Mouse (Mus musculus) hindbrain, embryonic 14.5 days (tissue): Measurements from ENCODE around the gene Krtap2-4. TPM values are rescaled to one million over a fixed set of nuclear protein-coding genes. Genes with fewer than 3 reads are reported as not detected.
A peak's percentile ranks its signal among the peaks of the same experiment; 100 is the strongest.
"Not testable (repeated sequence)": the region's sequence is repeated elsewhere in the genome, so short reads cannot be mapped to it uniquely, and the experiment has no call there.

Experiments
- ATAC-seq: fragments of 200-750 bp; cut with Nextera tagmentation; 2 replicates; pipeline ENCODE4 v1.8.0; 2017; ENCODE audit warnings: moderate number of reproducible peaks, mild to moderate bottlenecking, moderate TSS enrichment, moderate library complexity; ENCODE audit not compliant: low FRiP score
- DNase-seq: peaks from one replicate; pipeline ENCODE4 v3.0.0-alpha.2; 2015; ENCODE audit warnings: low spot score
- H3K27ac ChIP-seq: fragments of 300-500 bp; sonication (generic); 2 replicates; pipeline ENCODE4 v1.5.1; 2014; ENCODE audit warnings: mild to moderate bottlenecking, moderate library complexity
- H3K27me3 ChIP-seq: fragments of 300-500 bp; sonication (generic); 2 replicates; pipeline ENCODE4 v1.6.1; 2014; ENCODE audit warnings: mild to moderate bottlenecking, low read length, mixed read lengths; ENCODE audit not compliant: control insufficient read depth, insufficient read depth
- H3K36me3 ChIP-seq: fragments of 300-500 bp; sonication (generic); replicated peaks from 2 replicates; pipeline ENCODE4 v1.6.1; 2014; ENCODE audit not compliant: control insufficient read depth, insufficient read depth
- H3K4me1 ChIP-seq: fragments of 300-500 bp; sonication (generic); replicated peaks from 2 replicates; pipeline ENCODE4 v1.6.1; 2014; ENCODE audit warnings: antibody characterized with exemption, low read length, mixed read lengths; ENCODE audit not compliant: control insufficient read depth, insufficient read depth
- H3K4me2 ChIP-seq: fragments of 300-500 bp; sonication (generic); replicated peaks from 2 replicates; pipeline ENCODE4 v1.6.1; 2014; ENCODE audit warnings: mild to moderate bottlenecking, moderate library complexity
- H3K4me3 ChIP-seq: fragments of 300-500 bp; sonication (generic); replicated peaks from 2 replicates; pipeline ENCODE4 v1.5.1; 2014; ENCODE audit warnings: mild to moderate bottlenecking, low read length
- H3K9ac ChIP-seq: fragments of 300-500 bp; sonication (generic); 2 replicates; pipeline ENCODE4 v1.6.1; 2014
- H3K9me3 ChIP-seq: fragments of 300-500 bp; sonication (generic); 2 replicates; pipeline ENCODE4 v1.6.1; 2016; ENCODE audit warnings: low read length; ENCODE audit not compliant: control insufficient read depth
- WGBS: fragments of 180-500 bp; shearing (Covaris S2); extraction: QIAGEN DNeasy Blood & Tissue Kit; methylation state at CpG from one replicate; pipeline ENCODE4 v1.1.7; 2014; 5-methylcytosine and 5-hydroxymethylcytosine counted together
- polyA plus RNA-seq: library from polyadenylated mRNA; unstranded; fragments of >200 nt; fragmentation: Nextera tagmentation; extraction: Ambion mirVana; gene quantifications from 2 replicates; pipeline ENCODE4 v1.2.1, GENCODE M21; 2014

Krtap2-4 gene
- not detected in 2 replicates for polyA plus RNA-seq

DNA sequence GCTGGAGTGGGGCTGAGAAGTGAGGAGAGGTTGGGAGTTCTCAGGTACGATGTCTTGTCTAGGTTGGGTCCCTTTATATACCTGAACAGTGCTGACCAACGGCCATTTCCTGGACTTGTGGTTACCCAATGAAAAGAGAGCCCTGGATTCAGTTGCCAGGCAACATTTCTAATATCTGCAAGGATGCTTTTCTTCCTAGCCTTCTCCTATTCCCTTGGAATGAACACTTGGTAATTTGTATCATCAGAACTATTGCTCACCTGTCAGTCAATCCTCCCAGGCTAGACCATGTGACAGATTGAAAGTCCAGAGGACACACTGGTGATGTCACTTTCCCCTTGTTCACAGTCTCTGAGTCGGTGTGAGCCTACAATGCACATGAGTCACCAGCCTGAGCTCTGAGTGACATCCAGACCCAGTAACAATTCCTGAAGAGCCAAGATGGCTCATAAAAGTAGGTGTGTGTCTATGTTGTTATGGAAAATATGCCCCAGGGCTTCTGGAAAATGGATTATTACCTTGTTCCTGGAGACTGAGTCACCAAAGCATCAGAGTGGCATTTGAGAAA, at the start of gene Krtap2-4:
Krtap2-4 (minus strand) TSS at position 51 of the 568 bp plus-strand sequence.
- 66% methylated on average over 3 of the region's 3 CpGs for WGBS
- H3K4me3 ChIP-seq, result no peak within 1 kb of the TSS
- H3K27me3 ChIP-seq, result no peaks in the 10 kb centered on the region
- H3K27ac ChIP-seq, result no peak within 1 kb of the TSS
- H3K4me2 ChIP-seq, result no peak within 1 kb of the TSS
- no peaks in the 10 kb centered on the region for H3K4me1 ChIP-seq
- no peaks in the 10 kb centered on the region for H3K9me3 ChIP-seq
- DNase-seq (no peak), ATAC-seq (no peak)
- H3K9ac ChIP-seq, result no peak within 1 kb of the TSS
- no peaks in the 10 kb centered on the region for H3K36me3 ChIP-seq

- Histone ChIP-seq H3K27ac (no peak overlapping the region), H3K4me3 (no peak overlapping the region), H3K9ac (no peak overlapping the region), H3K9me3 (no peaks in the 10 kb centered on the region), H3K4me2 (no peak overlapping the region), H3K36me3 (no peaks in the 10 kb centered on the region), H3K27me3 (no peaks in the 10 kb centered on the region), H3K4me1 (no peaks in the 10 kb centered on the region)
- DNase-seq (no peak), ATAC-seq (no peak)
- 84% methylated on average over 10 of the region's 10 CpGs for whole genome bisulfite sequencing
These were observed 48.2 kb upstream of the Krtap2-4 start for GRCm38 (mm10) chr11:99662802-99663201.

DNA sequence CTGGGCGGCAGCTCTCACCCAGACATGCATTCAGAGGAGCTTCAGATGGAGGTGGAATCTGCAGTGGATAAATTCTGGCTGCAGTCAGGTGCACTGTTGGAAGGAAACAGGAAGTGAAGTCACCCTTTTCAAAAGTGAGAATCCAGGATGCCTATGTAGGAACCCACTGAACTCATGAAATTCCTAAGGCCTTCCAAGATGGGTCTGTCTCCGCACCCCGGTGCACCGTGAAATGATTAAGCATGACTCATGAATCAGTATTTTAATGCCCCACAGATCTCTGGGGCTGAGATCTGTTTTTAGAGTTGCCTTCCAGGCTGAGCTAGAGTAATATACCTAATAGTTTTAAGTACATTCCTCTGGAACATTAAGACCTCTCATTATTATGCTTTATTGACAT, 44.6 kb upstream of the Krtap2-4 start:
- Histone ChIP-seq H3K36me3 (no peaks in the 10 kb centered on the region), H3K4me3 (no peak overlapping the region), H3K9me3 (no peaks in the 10 kb centered on the region), H3K9ac (no peak overlapping the region), H3K4me1 (no peaks in the 10 kb centered on the region), H3K4me2 (no peak overlapping the region), H3K27me3 (no peaks in the 10 kb centered on the region), H3K27ac (no peak overlapping the region)
- DNase-seq (no peak), ATAC-seq (no peak)
- 91% methylated on average over 4 of the region's 4 CpGs for WGBS

GRCm38 (mm10) chr11:99658467-99659010, 43.9 kb upstream of the Krtap2-4 start, which contains the start of gene Gm11563:
TSS of gene Gm11563 (minus strand) at chr11:99658960.
- 65% methylated on average over 9 of the region's 10 CpGs for WGBS
- not testable (repeated sequence) for H3K36me3 ChIP-seq

GRCm38 (mm10) chr11:99657051-99657450, 42.4 kb upstream of the Krtap2-4 start:
- no peak overlapping the region for H3K4me3 ChIP-seq
- ATAC-seq (no peak), DNase-seq (no peak)
- no peak overlapping the region for H3K27ac ChIP-seq
- H3K4me2 ChIP-seq, result no peak overlapping the region
- no peaks in the 10 kb centered on the region for H3K36me3 ChIP-seq
- no peaks in the 10 kb centered on the region for H3K4me1 ChIP-seq
- no peak overlapping the region for H3K9ac ChIP-seq
- 56% methylated on average over 5 of the region's 5 CpGs for WGBS
- no peaks in the 10 kb centered on the region for H3K9me3 ChIP-seq
- H3K27me3 ChIP-seq, result no peaks in the 10 kb centered on the region

More at GRCm38 (mm10) chr11:99658467-99659010, 43.9 kb upstream of the Krtap2-4 start, which contains the start of gene Gm11563:
- H3K4me2 ChIP-seq, H3K4me1 ChIP-seq, H3K27ac ChIP-seq, H3K4me3 ChIP-seq, H3K27me3 ChIP-seq, H3K9me3 ChIP-seq, H3K9ac ChIP-seq, ATAC-seq, DNase-seq: not testable (repeated sequence)

DNA sequence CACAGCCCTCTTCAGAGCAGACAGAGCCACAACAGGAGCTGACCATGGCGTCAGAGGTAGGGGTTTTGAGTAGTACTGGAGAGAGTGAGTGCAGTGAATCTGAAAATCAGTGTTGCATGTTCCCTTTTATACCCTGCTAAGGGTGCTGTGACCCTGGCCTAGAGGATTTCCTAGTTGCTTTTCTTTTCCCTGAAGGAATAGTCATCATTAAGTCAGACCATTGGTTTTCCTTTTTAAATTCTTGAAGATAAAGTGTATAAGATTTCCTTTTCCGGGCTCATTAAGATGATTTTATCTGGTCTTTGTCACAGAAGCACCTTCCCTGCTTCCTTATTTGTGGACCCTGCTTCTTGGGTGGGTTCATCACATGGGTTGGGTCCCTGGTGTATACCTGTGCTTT, 35.5 kb upstream of the Krtap2-4 start, which contains the start of gene Gm11555:
Gm11555 (minus strand) TSS at position 101 of the 400 bp plus-strand sequence.
- 82% methylated on average over 2 of the region's 2 CpGs for WGBS
- H3K27ac ChIP-seq, result no peak within 1 kb of the TSS
- H3K36me3 ChIP-seq, result no peaks in the 10 kb centered on the region
- no peaks in the 10 kb centered on the region for H3K4me1 ChIP-seq
- no peak for ATAC-seq
- H3K27me3 ChIP-seq, result no peaks in the 10 kb centered on the region
- DNase-seq, result no peak
- H3K4me2 ChIP-seq, result no peak within 1 kb of the TSS
- no peak within 1 kb of the TSS for H3K4me3 ChIP-seq
- no peak within 1 kb of the TSS for H3K9ac ChIP-seq
- H3K9me3 ChIP-seq, result no peaks in the 10 kb centered on the region

GRCm38 (mm10) chr11:99646444-99646843, 31.8 kb upstream of the Krtap2-4 start:
- Histone ChIP-seq H3K4me1 (no peaks in the 10 kb centered on the region), H3K9me3 (no peaks in the 10 kb centered on the region), H3K4me3 (no peak overlapping the region), H3K4me2 (no peak overlapping the region), H3K36me3 (no peaks in the 10 kb centered on the region), H3K9ac (no peak overlapping the region), H3K27me3 (no peaks in the 10 kb centered on the region), H3K27ac (no peak overlapping the region)
- DNase-seq, result no peak
- 88% methylated on average over 15 of the region's 15 CpGs for WGBS
- ATAC-seq, result no peak

- Histone ChIP-seq H3K4me3 (no peak overlapping the region), H3K4me1 (no peaks in the 10 kb centered on the region), H3K36me3 (no peaks in the 10 kb centered on the region), H3K27me3 (no peaks in the 10 kb centered on the region), H3K9ac (no peak overlapping the region), H3K27ac (no peak overlapping the region), H3K4me2 (no peak overlapping the region), H3K9me3 (no peaks in the 10 kb centered on the region)
- ATAC-seq (no peak), DNase-seq (peak; percentile 26)
- WGBS, result 61% methylated on average over 3 of the region's 3 CpGs
These were observed 29.7 kb upstream of the Krtap2-4 start for GRCm38 (mm10) chr11:99644351-99644750.

DNA sequence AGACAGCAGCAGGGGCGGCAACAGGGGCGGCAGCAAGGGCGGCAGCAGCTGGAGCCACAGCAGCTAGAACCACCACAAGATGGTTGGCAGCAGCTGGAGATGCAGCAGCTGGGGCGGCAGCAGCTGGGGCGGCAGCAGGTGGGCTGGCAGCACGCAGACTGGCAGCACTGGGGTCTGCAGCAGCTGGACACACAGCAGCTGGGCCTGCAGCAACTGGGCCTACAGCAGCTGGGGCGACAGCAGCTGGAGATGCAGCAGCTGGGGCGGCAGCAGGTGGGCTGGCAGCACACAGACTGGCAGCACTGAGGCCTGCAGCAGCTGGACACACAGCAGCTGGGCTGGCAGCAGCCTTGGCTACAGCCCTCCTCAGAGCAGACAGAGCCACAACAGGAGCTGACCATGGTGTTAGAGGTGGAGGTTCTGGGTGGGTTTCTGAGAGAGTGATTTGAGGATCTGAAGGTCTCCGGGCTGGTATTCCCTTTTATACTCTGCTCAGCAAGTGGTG, 29.0 kb upstream of the Krtap2-4 start, which contains the start of gene Krtap4-7:
Krtap4-7 (minus strand) TSS at position 455 of the 505 bp plus-strand sequence.
- WGBS, result 82% methylated on average over 9 of the region's 9 CpGs
- not testable (repeated sequence) for H3K9ac ChIP-seq, H3K9me3 ChIP-seq, H3K27ac ChIP-seq, H3K36me3 ChIP-seq, H3K27me3 ChIP-seq, H3K4me3 ChIP-seq, DNase-seq, H3K4me1 ChIP-seq, ATAC-seq, H3K4me2 ChIP-seq
